Mouse (Mus musculus): Measurements from ENCODE around the gene Prss37. TPM values are rescaled to one million over a fixed set of nuclear protein-coding genes. Genes with fewer than 3 reads are reported as not detected.

The Prss37 gene
- polyA plus RNA-seq, 1 experiment from 2014 or later = not detected

GRCm38 (mm10) chr6:40470916-40471719 is 48.2 kb downstream of the Prss37 start, which contains the start of gene Ssbp1:
TSS of gene Ssbp1 (plus strand) at chr6:40471352.
- under 1% methylated on average over 54 of the region's 54 CpGs for WGBS
- H3K4me3 ChIP-seq (ENCODE audit: low read depth, low read length) = peak within 1 kb of the TSS; percentile 79
- no peaks in the 10 kb centered on the region for H3K9me3 ChIP-seq (replicated peaks; ENCODE audit: control insufficient read depth, low read length)
- peak within 1 kb of the TSS; percentile 95 for H3K27ac ChIP-seq (ENCODE audit: low read depth, low read length)
- H3K4me1 ChIP-seq (ENCODE audit: control insufficient read depth, insufficient read depth, low read length) = peaks cover 4% of the 10 kb centered on the region
- no peaks in the 10 kb centered on the region for H3K27me3 ChIP-seq (replicated peaks; ENCODE audit: control insufficient read depth, insufficient read depth, low read length)
- H3K9ac ChIP-seq (ENCODE audit: low read length) = peak within 1 kb of the TSS; percentile 89
- peak within 1 kb of the TSS; percentile 67 for H3K4me2 ChIP-seq (ENCODE audit: low read length)
- ATAC-seq = peak; percentile 98
- peak; percentile 98 for DNase-seq (ENCODE audit: low spot score)
- peaks cover 26% of the 10 kb centered on the region for H3K36me3 ChIP-seq (ENCODE audit: control insufficient read depth, insufficient read depth, low read length)

DNA sequence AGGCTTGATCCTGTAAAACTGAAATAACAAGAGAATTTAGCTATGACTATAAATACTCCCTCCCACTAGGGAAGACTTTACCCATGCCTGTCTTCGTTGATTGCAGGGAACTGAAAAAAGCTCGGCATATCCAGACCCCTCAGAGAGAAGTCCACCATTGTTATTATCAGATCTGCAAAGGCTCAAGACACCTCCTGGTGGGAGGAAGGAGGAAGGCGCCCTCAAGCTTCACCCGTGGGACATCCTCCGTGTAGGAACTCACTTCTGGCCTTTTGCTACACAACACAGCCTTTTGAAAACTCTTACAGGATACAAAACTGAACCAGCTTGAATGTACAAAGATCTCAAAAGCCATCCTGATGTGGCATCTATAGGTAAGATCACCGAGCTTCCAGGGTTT is 53.6 kb downstream of the Prss37 start:
- H3K4me3 ChIP-seq (ENCODE audit: low read depth, low read length) = no peak overlapping the region
- H3K27ac ChIP-seq (ENCODE audit: low read depth, low read length) = no peak overlapping the region
- no peak overlapping the region for H3K4me2 ChIP-seq (ENCODE audit: low read length)
- ATAC-seq (no peak), DNase-seq (ENCODE audit: low spot score) (no peak)
- no peaks in the 10 kb centered on the region for H3K9me3 ChIP-seq (replicated peaks; ENCODE audit: control insufficient read depth, low read length)
- no peaks in the 10 kb centered on the region for H3K27me3 ChIP-seq (replicated peaks; ENCODE audit: control insufficient read depth, insufficient read depth, low read length)
- H3K4me1 ChIP-seq (ENCODE audit: control insufficient read depth, insufficient read depth, low read length) = no peaks in the 10 kb centered on the region
- no peak overlapping the region for H3K9ac ChIP-seq (ENCODE audit: low read length)
- WGBS = 56% methylated on average over 6 of the region's 6 CpGs
- H3K36me3 ChIP-seq (ENCODE audit: control insufficient read depth, insufficient read depth, low read length) = no peaks in the 10 kb centered on the region

Other genes with a start within 250 kb of the Prss37 start
- 49.5 and 56.7 TPM in 2 replicates for gene Agk, start 194.3 kb downstream of the Prss37 start, polyA plus RNA-seq (2014; fragmentation: Nextera tagmentation; extraction: Ambion mirVana)
- gene E330009J07Rik, start 83.4 kb downstream of the Prss37 start, polyA plus RNA-seq (2014; fragmentation: Nextera tagmentation; extraction: Ambion mirVana) = 35.8 and 38.7 TPM in 2 replicates
- 0.07 and 0.23 TPM in 2 replicates for gene Wee2, start 80.4 kb downstream of the Prss37 start, polyA plus RNA-seq (2014; fragmentation: Nextera tagmentation; extraction: Ambion mirVana)
- gene Ssbp1, start 48.2 kb downstream of the Prss37 start, polyA plus RNA-seq (2014; fragmentation: Nextera tagmentation; extraction: Ambion mirVana) = 116 and 140 TPM in 2 replicates
- not detected in 2 replicates for gene Tas2r137, start 28.3 kb downstream of the Prss37 start, polyA plus RNA-seq (2014; fragmentation: Nextera tagmentation; extraction: Ambion mirVana)
- gene Tas2r108, start 26.0 kb downstream of the Prss37 start, polyA plus RNA-seq (2014; fragmentation: Nextera tagmentation; extraction: Ambion mirVana) = not detected in 2 replicates
- gene Olfr461, start 35.5 kb upstream of the Prss37 start, polyA plus RNA-seq (2014; fragmentation: Nextera tagmentation; extraction: Ambion mirVana) = not detected in 2 replicates
- gene Olfr460, start 50.0 kb upstream of the Prss37 start, polyA plus RNA-seq (2014; fragmentation: Nextera tagmentation; extraction: Ambion mirVana) = 0.12 TPM in 1 of 2 replicates, not detected in the other
- gene Clec5a, start 66.3 kb upstream of the Prss37 start, polyA plus RNA-seq (2014; fragmentation: Nextera tagmentation; extraction: Ambion mirVana) = 0.66 and 0.84 TPM in 2 replicates
- not detected in 2 replicates for gene Tas2r138, start 93.8 kb upstream of the Prss37 start, polyA plus RNA-seq (2014; fragmentation: Nextera tagmentation; extraction: Ambion mirVana)
- gene Mgam, start 109.3 kb upstream of the Prss37 start, polyA plus RNA-seq (2014; fragmentation: Nextera tagmentation; extraction: Ambion mirVana) = 0.17 TPM in 1 of 2 replicates, not detected in the other